Mouse (Mus musculus) frontal cortex, postnatal 36 days (tissue): ENCODE data around the gene Ccdc43.
"Not testable (repeated sequence)": the region's sequence is repeated elsewhere in the genome, so short reads cannot be mapped to it uniquely, and the experiment has no call there.

Experiments
- DNase-seq, 2 experiments: peaks; one replicate each; pipeline ENCODE4 v3.0.0; 2022; ENCODE audit warnings: low spot score in 2 of 2

The Ccdc43 gene

GRCm38 (mm10) chr11:102697338-102698017 lies at the start of gene Ccdc43:
Gene Ccdc43, minus strand, starts transcription at chr11:102697782.
- DNase-seq, result peak; percentile 90 to 92

GRCm38 (mm10) chr11:102744746-102745145 lies 47.2 kb upstream of the Ccdc43 start:
- no peak for DNase-seq

- DNase-seq, result no peak
These were observed 45.3 kb upstream of the Ccdc43 start for GRCm38 (mm10) chr11:102742843-102743242.

- DNase-seq, result no peak
These were observed 44.5 kb upstream of the Ccdc43 start for GRCm38 (mm10) chr11:102742066-102742465.

- DNase-seq, result peak in 1 of 2 experiments; percentile 40
These were observed 43.8 kb upstream of the Ccdc43 start for GRCm38 (mm10) chr11:102741129-102741950.

GRCm38 (mm10) chr11:102740634-102741033 lies 43.1 kb upstream of the Ccdc43 start:
- no peak for DNase-seq

GRCm38 (mm10) chr11:102739278-102739966 lies 41.8 kb upstream of the Ccdc43 start:
- peak; percentile 59 to 83 for DNase-seq

GRCm38 (mm10) chr11:102738046-102738445 lies 40.5 kb upstream of the Ccdc43 start:
- no peak for DNase-seq

GRCm38 (mm10) chr11:102734961-102735360 lies 37.4 kb upstream of the Ccdc43 start:
- DNase-seq, result no peak

- DNase-seq, result no peak
These were observed 35.6 kb upstream of the Ccdc43 start for GRCm38 (mm10) chr11:102733146-102733545.

- DNase-seq, result no peak
These were observed 33.8 kb upstream of the Ccdc43 start for GRCm38 (mm10) chr11:102731366-102731765.

- DNase-seq, result no peak
These were observed 32.3 kb upstream of the Ccdc43 start for GRCm38 (mm10) chr11:102729835-102730234.

GRCm38 (mm10) chr11:102728614-102729013 lies 31.0 kb upstream of the Ccdc43 start:
- DNase-seq, result peak in 1 of 2 experiments; percentile 55

GRCm38 (mm10) chr11:102725574-102725973 lies 28.0 kb upstream of the Ccdc43 start:
- DNase-seq, result no peak

- peak; percentile 15 to 41 for DNase-seq
These were observed 18.6 kb upstream of the Ccdc43 start for GRCm38 (mm10) chr11:102716135-102716534.

- not testable (repeated sequence) for DNase-seq
These were observed 17.0 kb upstream of the Ccdc43 start for GRCm38 (mm10) chr11:102714578-102714977.

GRCm38 (mm10) chr11:102712411-102712810 lies 14.8 kb upstream of the Ccdc43 start:
- no peak for DNase-seq

- not testable (repeated sequence) for DNase-seq
These were observed 4.6 kb upstream of the Ccdc43 start for GRCm38 (mm10) chr11:102702206-102702605.

- DNase-seq, result no peak
These were observed 465 bp upstream of the Ccdc43 start for GRCm38 (mm10) chr11:102698018-102698476.

- DNase-seq, result peak; percentile 9 to 19
These were observed 2.3 kb downstream of the Ccdc43 start for GRCm38 (mm10) chr11:102695289-102695688.

GRCm38 (mm10) chr11:102690162-102690561 lies 7.4 kb downstream of the Ccdc43 start:
- DNase-seq, result peak; percentile 61 to 75
